Mouse (Mus musculus) gastrocnemius, postnatal 4 days (tissue): ENCODE results near the gene Hs3st3b1. TPM values are rescaled to one million over a fixed set of nuclear protein-coding genes. Genes with fewer than 3 reads are reported as not detected.

Experiments
- DNase-seq, 2 experiments: peaks; one replicate each; pipeline ENCODE4 v3.0.0; 2021 to 2022; ENCODE audit warnings: low spot score in 2 of 2, mixed read lengths in 2 of 2
- total RNA-seq, 2 experiments: library from RNA; stranded (reverse); gene quantifications; 2 replicates each; pipeline ENCODE4 v1.2.3; 2021

Hs3st3b1 gene
- total RNA-seq, 2 experiments from 2014 or later, result 0.96 to 1.8 TPM

DNA sequence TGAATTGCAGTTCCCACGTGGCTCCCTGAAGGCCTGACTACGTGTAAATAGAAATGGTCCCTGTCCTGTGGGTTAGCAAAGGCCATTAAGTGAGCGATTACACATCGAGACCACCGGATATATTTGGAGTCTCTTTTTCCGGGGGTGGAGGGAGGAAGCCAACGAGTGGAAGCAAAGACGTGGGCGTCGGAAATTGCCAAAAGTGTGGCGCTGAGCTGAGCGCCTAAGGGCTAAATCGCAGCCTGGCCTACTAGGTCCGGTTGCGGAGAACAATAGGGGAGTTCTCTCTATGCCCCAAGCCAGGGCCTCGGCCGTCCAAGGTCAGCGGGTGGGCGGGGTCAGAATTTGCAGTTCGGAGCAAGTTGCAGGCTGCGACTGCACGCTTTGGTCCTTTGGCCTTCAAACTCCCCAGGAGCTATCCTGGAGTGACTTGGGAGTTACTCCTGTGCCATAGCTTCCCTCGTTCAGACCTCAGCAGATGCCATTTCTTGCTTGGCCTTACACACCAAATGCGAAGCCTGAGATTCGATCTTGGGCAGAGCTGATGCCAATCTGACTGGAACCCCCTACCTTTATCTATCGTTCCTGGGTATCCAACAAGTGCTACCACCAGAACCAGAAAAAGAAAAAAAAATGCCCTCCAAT lies 2.3 kb upstream of the Hs3st3b1 start:
- DNase-seq, result peak in 1 of 2 experiments; percentile 34

DNA sequence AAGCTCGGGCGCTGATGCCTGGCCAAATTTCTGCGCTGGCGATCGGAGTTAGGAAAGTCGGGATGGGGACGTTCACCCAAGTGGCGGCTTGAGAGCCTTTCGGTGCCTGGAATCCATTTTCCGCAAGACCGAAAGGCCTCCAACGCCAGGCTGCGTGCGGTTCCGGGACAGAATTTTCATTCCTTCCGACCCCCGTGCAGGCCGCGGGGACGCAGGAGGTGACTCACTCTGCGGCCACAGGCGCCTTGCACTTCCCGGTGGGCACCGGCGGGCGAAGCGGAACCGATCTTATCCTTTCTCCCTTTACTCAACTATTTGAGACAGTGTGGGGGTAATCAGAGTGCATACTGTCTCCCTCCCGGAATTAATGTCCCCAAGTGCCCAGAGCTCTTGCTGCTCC lies 1.3 kb upstream of the Hs3st3b1 start:
- peak in 1 of 2 experiments; percentile 22 for DNase-seq

DNA sequence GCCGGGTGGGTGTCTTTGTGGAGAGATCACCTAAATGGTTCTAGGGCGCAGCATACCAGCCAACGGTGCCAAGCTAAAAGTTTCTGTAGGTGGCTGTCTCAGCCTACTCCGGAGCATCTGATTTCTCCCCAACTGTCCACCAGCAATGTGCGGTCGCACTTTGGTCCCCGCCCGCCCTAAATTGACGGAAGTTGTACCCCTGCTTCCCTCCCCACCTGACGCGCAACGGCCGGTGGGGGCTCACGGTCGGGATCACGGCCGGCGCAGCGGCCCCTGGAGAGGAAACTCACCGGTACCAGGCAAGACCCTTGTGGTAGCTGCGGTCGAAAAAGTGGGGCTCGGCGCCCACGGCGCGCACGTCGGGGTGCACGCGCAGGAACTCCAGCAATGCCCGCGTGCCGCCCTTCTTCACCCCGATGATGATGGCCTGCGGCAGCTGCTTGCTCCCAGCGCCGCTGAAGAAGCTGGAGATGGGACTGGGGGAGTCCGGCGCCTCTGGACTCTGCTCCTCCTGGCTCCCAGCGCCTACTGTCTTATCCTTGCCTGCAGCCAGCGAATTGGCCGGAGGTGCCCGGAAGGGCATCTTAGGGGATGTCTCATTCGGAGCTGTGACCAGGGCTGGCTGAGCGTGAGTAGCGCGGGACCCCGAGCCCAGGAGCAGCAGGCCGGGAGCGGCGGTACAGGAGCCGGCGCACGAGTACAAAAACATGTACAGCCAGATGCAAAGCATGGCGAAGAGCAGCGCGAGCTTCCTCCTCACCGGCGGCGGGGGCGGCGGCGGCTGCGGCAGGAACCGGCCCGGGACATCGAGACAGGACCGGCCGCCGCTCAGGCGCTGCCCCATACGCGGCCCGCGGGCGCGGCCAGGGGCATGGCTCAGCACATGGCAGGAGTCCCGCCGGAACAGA lies 792 bp downstream of the Hs3st3b1 start:
- DNase-seq, result peak in 1 of 2 experiments; percentile 33

DNA sequence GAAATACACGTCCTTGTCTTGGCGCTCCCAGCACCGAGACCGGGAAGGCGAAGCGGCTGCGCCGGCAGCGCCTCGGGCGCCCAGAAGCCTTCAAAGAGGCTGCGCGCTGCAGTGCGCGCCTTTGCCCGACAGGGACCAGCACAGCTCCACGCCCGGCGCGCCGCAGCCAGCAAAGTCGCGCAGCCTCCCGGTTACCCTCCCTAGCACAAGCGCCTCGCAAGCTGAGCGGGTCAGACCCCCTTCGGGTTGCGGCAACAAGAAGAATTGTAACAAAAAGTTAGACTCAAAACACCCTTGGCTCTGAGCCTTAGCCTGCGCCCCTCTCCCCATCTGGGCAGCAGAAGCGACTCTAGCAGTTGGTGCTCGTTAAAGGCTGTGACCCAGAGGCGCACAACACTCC lies 1.6 kb downstream of the Hs3st3b1 start:
- peak; percentile 60 to 82 for DNase-seq

DNA sequence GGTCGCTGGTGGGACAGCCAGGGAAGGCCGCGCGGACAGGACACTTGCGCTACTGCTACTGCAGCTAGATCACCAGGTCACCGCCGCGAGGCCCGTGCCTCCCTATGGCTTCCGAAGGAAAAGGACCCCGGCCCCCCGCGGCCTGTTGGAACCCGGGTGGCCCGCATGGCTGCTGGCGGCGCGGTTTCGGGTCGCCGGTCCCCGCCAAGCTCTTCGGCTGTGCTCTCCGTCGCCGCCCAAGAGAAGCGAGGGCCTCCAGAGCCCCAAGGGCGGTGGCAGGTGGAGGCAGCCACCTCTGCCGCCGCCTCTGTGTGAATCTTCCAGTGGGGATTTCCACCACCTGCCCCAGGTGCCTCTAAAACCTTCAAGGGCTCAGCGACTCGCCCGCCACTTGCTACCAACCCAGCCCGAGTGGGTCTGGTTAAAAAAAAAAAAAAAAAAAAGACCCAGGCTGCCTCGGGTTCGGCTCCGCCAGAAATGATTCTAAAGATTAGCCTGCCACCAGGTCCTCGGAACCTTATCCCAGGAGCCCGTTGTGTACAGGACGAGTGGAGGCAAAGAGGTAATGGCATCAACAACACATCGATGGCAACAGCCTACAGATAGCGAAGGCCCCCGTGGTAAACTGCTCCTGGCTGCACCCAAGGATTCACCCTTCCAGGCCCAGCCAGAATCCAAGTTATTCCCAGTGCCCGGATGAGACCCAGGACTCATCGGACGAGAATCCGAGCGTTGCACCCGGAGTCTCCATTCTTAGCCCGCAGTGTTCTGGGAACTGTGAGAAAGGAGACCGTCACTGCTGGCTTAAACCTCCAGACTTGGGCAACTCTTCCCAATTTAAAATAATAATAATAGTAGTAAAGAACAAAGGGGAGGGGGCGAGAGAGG lies 2.6 kb downstream of the Hs3st3b1 start:
- DNase-seq, result no peak

DNA sequence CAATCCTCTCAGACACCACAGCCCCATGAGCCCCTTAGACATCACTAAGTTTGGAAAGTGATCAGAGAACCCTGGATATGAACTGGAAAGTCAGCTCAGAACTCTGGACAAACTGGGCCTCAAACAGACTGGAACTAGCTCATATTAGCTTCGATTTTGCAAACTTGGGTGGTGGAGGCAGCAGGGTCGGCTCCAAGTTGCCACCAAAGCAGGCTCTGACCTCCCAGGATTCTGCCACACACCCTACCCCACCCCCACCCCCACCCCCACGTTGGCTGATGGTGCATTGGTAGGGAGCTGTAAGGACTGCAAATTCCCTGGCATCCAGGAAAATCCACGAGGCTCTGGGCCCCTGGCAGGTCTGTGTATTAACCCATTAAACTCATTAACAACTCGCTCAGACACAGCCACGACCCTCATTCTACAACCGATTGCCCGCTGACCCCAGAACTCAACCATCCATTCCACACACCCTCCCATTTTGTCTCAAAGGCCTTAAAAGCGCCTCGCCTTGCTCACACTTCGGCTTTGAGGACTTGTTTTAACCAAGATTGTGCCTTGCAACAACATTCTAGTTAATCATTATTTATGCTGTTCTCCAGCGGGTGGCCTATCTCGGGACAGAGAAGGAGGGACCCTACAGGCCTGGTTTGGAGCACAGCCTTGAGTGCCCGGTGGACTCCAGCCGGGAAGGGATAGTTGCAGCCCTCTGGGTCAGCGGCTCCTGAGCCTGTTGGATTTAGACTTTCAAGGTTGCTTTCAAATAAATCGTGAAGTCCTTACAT lies 3.6 kb downstream of the Hs3st3b1 start:
- DNase-seq, result no peak

DNA sequence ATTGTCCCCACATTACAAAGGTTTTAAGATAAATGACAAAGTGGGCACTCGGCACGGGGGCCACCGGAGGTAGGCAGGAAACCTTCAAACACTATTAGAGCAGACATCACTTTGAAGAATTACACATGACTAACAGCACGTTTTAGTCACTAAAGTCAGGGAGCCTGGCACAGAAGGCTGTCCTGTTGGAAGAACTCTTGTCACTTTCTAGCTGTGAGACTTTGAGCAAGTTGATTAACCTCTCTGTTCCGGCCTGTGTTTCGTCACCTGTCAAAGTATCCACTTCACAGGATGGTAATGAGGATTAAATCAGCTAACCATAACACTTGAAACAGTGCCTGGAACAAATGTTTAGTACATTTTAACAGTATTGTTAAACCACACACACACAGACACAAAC lies 4.5 kb downstream of the Hs3st3b1 start:
- no peak for DNase-seq

DNA sequence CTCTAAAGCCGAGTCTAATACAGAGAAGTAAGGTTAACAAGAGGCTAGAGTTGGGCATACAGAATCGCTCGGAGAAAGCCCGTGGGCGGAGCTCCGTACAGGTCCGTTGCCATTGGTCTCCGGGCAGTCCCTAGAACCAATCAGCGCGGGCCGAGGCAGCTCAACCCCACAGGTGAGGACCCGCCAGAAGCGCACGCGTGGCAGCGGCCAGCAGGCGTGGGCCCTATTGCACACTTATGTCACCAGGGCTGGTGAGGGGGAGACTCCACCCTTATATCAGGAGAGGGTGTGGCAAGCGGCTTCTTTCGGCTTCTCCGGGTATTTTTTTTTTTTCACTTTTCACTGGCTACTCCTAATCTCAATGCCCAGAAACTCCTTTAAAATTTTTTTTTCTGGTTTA lies 7.7 kb downstream of the Hs3st3b1 start:
- DNase-seq, result peak in 1 of 2 experiments; percentile 49

DNA sequence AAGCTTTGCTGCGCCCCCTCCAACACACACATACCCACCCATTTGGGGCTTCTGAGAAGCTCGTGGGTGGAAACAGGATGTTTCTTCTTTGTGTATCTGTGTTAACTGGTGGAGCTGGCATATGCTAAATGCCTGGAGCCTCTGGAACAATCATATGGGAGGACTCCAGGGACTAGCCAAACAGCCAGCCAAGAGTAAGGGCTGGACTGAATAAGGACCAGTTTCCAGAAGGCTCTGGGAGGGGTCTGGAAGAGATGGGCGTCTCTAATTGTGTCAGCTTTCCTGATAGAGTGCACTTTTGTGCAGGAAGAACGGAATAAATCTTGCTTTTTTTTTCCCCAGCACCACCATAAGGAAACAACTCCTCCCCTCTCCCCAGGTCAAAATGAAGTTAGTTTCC lies 8.2 kb downstream of the Hs3st3b1 start:
- DNase-seq, result no peak

DNA sequence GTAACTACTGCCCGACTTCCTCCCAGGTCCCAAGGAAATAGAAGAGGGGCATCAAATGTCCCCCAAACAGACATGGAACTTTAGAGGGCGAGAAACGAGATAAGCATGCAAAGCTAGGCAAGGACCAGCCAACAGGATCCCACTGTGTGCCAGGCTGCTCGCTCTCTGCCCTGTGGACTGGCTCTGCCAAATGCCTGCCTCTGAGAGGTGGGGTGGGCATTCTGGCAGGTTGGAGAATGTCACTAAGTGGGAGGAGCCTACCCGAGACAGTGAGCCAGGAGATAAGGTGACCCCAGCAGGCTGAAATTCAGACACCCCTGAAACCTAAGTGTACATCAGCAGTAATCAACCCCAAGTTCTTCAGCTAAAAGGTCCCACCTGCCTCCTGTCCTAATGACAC lies 11.1 kb downstream of the Hs3st3b1 start:
- DNase-seq, result no peak

DNA sequence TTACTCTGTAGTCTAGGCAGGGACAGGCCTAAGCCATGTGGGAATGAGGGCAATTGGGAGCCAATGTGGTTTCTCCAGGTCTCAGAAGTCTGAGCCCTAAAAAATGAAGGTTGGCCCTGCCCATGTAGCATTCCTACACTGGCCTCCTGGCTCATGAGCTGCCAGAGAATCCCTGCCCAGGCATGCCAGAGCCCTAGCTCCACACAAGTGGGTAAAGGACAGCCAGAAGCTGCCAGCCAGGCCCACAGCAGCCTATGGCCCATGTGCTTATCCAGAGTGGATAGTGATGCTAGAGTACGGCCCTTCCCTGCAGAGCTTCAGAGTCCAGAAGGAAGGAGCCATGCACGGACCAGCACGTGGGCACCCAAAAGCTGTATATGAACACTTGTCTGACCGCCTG lies 12.1 kb downstream of the Hs3st3b1 start:
- DNase-seq, result no peak

DNA sequence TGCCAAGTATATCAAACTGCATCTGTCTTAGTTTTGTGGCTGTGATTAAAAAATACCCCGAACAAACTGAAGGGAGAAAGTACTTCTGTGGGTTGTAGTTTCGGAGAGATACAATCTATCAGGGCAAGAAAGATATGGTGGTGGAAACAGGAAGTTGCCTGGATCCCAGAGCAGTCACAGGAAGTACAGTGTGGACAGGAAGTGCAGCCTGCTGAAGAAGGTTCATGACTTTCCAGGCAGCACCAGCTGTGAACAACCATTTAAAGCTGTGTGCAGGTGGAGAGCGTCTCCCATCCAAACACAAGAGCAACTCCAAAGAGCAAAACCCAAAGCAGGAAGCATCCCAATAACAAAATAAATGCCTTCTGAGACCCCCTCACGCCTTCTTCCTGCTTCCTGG lies 13.6 kb downstream of the Hs3st3b1 start:
- DNase-seq, result no peak

DNA sequence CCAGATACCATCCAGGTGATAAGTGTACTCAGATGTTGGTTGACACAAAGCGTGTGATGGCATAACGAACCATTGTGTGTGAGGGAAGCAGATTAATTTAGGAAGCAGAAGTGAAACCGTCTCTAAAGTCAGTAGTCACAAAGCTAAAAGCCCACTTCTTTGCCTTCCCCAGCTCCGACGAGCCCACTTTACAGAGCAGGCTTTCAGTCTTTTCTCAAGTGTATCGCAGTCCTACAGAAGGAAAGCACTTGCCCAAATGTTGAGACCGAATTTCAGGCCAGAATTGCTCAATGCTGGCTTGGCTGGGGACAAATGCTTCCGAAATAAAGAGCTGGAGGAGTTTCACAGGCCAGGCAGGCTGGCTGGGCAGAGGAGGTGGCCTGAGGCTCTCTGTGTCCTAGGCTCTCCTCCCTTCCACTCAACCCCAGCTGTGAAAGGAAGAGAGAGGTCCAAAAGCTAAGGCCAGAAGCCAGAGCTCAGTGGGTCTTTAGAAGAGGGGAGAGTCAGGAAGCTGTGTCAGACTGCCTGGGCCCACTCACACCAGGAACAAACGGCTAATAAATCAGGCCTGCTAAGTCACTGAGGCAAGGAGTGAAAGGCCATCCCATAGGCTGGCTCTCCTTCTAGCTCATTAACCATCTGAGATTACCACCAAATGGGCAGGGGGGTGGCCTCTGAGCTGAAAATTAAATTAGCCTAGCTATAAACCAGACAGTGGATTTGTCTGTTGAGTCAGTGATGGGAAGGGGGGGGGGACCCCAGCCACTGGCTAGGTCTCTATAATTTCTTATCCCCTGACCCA lies 15.3 kb downstream of the Hs3st3b1 start:
- no peak for DNase-seq

DNA sequence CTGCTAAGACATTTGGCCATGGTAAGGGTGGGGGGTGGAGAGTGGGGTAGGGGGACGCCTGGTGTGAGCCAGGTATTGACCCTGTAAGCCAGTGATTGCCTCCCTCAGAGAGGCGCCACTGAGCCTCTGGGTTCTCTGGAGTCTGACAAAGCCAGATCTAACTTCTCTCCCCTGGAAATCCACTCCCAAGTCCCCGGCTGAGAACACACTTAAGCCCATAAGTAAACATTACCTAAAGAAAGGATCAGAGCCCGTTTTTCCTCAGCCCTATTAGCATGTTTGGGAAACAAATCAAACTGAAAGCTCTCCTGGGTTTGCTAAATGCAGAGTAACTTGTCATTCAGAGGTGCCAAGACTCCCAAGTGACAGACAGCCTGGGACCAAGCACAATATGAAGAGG lies 17.3 kb downstream of the Hs3st3b1 start:
- DNase-seq, result no peak

DNA sequence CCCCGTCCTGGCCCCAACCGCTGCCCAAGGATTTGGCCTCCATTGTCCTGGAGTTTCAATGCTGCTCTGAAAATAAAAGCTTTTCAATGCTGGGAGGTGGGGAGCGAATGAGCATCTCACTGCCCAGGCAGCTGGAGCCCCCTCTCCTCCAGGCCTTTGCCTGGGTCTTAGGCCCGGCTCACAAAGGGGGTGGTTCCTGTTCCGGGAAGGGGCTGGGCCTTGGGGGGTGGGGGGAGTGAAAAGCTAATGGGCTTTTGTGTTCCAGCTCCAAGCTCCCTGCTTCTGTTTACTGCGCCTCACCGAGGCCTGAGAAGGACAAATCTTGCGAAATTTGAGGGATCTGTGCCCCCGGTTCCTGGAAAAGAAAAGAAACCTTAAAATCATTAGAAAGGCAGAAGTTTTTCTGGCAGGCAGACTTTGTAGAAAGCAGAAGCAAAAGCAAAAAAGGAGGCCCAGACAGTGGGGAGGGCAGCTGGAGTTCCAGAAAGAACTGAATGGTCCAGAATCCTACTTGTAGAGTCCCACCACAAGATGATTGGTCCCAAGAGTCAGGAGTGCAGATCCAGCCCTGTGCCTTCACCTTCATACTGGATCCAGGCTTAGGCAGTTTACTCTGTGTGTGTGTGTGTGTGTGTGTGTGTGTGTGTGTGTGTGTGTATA lies 23.5 kb downstream of the Hs3st3b1 start:
- no peak for DNase-seq

DNA sequence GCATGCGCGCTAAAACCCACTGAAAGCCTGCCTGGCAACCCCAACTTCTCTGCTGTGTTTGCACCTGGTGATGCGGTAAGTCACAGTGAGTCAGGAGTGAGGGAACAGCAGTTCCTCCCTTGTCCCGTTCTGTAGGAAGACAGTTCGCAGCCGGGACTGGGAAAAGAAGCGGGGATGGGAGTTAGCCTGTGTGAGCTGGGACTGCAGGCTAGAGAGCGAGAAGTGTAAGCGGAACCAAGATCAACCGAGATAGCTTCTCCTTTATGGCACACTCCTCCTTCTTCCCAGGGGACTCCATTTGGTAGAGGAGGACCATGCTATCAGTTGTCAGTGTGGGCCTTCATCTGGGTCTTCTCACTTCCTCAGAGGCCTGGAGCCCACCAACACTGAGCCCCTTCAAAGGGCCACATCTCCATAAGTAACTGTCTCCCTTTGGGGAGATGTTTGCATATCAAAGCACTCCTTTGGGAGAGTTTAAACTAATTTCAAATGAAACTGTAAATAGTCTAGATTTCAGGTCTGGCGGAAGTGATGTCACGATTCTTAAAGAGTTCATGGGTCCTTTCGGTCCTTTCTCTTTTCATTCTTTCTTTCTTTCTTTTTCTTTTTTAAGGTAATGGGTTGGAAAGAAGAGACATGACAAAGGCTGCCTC lies 24.1 kb downstream of the Hs3st3b1 start:
- no peak for DNase-seq

DNA sequence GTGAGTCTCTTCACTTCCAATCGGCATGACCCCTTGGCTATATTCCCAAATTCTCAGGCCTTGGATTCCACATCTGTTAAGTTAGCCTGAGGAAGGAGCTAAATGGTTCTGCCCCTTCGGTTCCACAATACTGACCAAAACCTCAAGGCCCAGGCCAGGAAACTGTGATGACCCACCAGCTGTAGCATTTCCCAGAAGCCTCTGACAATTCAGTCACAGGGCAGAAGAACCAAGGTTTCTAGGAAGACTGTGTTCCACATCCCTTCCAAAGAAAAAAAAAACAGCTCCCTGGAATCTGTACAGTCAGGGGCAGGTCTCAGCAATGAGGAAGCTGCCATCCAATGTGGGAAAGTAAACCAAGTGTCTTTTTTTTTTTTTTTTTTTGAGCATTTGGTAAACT lies 25.1 kb downstream of the Hs3st3b1 start:
- no peak for DNase-seq

DNA sequence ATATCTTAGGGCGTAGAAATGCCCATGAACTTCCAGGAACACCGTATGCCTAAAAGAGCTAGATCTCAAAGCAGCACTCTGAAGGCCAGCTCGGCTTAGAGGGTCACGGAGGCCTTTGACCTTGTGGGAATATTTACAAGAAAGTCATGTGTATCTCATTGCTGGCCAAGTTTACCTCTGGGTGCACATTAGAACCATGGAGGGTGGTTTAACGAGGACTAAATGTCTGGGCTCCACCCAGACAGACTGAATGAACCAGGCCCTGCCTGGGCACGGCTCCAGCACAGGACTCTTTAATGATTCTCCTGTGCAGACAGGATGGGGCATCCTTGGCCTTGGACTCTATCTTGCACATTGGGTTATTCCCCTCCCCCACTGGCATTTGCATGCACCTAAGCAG lies 27.9 kb downstream of the Hs3st3b1 start:
- DNase-seq, result no peak

DNA sequence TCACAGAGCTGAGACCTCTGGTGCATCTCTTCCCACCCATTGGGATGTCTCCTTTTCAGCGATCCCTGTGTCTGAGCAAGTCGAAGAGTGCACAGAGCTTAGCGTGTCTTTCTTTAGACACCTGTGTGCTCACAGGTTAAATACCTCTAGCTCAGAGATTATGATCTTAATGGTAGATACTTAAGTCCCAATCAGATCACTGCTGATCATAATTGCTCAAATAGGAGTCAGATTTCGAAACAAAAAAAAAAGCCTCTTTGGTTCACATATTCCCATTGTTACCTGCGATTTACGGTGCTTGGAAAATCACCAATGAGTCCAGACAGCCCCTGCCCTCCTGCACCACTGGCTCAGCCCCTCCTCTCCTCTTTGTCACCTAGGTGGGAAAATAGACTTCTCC lies 28.5 kb downstream of the Hs3st3b1 start:
- no peak for DNase-seq
